ENCODE assay signal across 18 mouse cellular contexts in genomic region chr6:104688439-104689125, GRCm38 (mm10).
A peak's percentile ranks its signal among the peaks of the same experiment; 100 is the strongest.
DNase-seq lines count a peak whose midpoint lies in the region; TF ChIP-seq lines count a peak whose summit lies in the region.
"Had no signal": no experiment of that assay in that cellular context is flagged by ENCODE, and none has a peak within 500 bp of the region (broad histone marks: within the 10 kb centered on the region; RNA-seq: fewer than 3 reads in every experiment).

No protein-coding gene starts in this region.

- DNase-seq in left cerebral cortex, postnatal 4 days: peak; percentile 76
- no peak for DNase-seq in left cerebral cortex, adult 2 months (ENCODE audit: extremely low spot score in 1 of 2, low spot score in 2 of 2)
- DNase-seq in cerebellum, adult 11-12 months: peak; percentile 92
- DNase-seq in cerebellum, postnatal 14 days: peak; percentile 89 to 95
- DNase-seq in neural tube, embryonic 10.5 days (ENCODE audit: extremely low spot score, low spot score): no peak
- DNase-seq in kidney, postnatal 14 days: no peak
- no peak for DNase-seq in testis, postnatal 14 days (ENCODE audit: low spot score)
- DNase-seq: adrenal gland, postnatal 36 days; B cell, adult 2 months; heart, adult 18-20 months; kidney, adult 8-10 months; kidney, postnatal 25 days; lung, postnatal 4 days; thymus, postnatal 4 days had no signal

- no peak overlapping the region for H3K4me3 ChIP-seq in left cerebral cortex, adult 2 months
- H3K4me3 ChIP-seq: heart, embryonic 13.5 days; lung, embryonic 15.5 days; midbrain, embryonic 10.5 days had no signal

- TF ChIP-seq CTCF in left cerebral cortex, adult 2 months (IDR thresholded peaks at IDR 0.05): no peak

- intact Hi-C loops in left cerebral cortex, postnatal 4 days (cut with DNase I): no loop called here
- intact Hi-C loops in left cerebral cortex, adult 2 months (cut with DNase I): no loop called here

- no peak overlapping the region for H3K27ac ChIP-seq in left cerebral cortex, adult 2 months
- H3K27ac ChIP-seq: heart, embryonic 13.5 days; liver, embryonic 14.5 days; lung, embryonic 15.5 days; midbrain, embryonic 10.5 days had no signal

Comparison
In these comparisons a context has a peak if more than half of its experiments do, and no peak if none do; other contexts are left out.
1. DNase-seq: peak in left cerebral cortex, postnatal 4 days (single experiment), cerebellum, adult 11-12 months (single experiment) and cerebellum, postnatal 14 days (2 of 2); none in left cerebral cortex, adult 2 months (0 of 2), neural tube, embryonic 10.5 days (single experiment), kidney, postnatal 14 days (single experiment) and testis, postnatal 14 days (single experiment).